Mouse (Mus musculus): ENCODE data around the gene Elovl6. TPM values are rescaled to one million over a fixed set of nuclear protein-coding genes. Genes with fewer than 3 reads are reported as not detected.

Gene Elovl6
- total RNA-seq, 2 experiments from 2014 or later, result 1.4 to 4.5 TPM

- intact Hi-C loops (cut with DNase I; ENCODE audit: low total_unique reads), result loop anchor here (5.0 kb wide), 1 partner anchor 330 kb away; no protein-coding TSS in a partner anchor
- DNase-seq, result no peak
Observed at GRCm38 (mm10) chr3:129631857-129632256, 99.7 kb downstream of the Elovl6 start.

GRCm38 (mm10) chr3:129633518-129633917, 101.4 kb downstream of the Elovl6 start:
- intact Hi-C loops (cut with DNase I; ENCODE audit: low total_unique reads), result loop anchor here (5.0 kb wide), 1 partner anchor 331 kb away; no protein-coding TSS in a partner anchor
- no peak for DNase-seq

- DNase-seq, result peak; percentile 27
Observed at GRCm38 (mm10) chr3:129634260-129634901, 102.2 kb downstream of the Elovl6 start.

GRCm38 (mm10) chr3:129637446-129637845, 105.3 kb downstream of the Elovl6 start:
- DNase-seq, result no peak
- intact Hi-C loops (cut with DNase I; ENCODE audit: low total_unique reads), result no loop called here

More at GRCm38 (mm10) chr3:129634260-129634901, 102.2 kb downstream of the Elovl6 start:
- intact Hi-C loops (cut with DNase I; ENCODE audit: low total_unique reads), result loop anchor here (5.0 kb wide), 1 partner anchor 332 kb away; no protein-coding TSS in a partner anchor

GRCm38 (mm10) chr3:129639701-129640100, 107.5 kb downstream of the Elovl6 start:
- DNase-seq, result no peak
- intact Hi-C loops (cut with DNase I; ENCODE audit: low total_unique reads), result no loop called here

GRCm38 (mm10) chr3:129640211-129641000, 108.3 kb downstream of the Elovl6 start:
- intact Hi-C loops (cut with DNase I; ENCODE audit: low total_unique reads), result no loop called here
- DNase-seq, result no peak

GRCm38 (mm10) chr3:129641621-129642020, 109.5 kb downstream of the Elovl6 start:
- DNase-seq, result no peak
- intact Hi-C loops (cut with DNase I; ENCODE audit: low total_unique reads), result no loop called here

GRCm38 (mm10) chr3:129645409-129645808, 113.3 kb downstream of the Elovl6 start:
- intact Hi-C loops (cut with DNase I; ENCODE audit: low total_unique reads), result no loop called here
- DNase-seq, result no peak

- no peak for DNase-seq
- intact Hi-C loops (cut with DNase I; ENCODE audit: low total_unique reads), result no loop called here
Observed at GRCm38 (mm10) chr3:129646781-129647180, 114.6 kb downstream of the Elovl6 start.

- DNase-seq, result no peak
- intact Hi-C loops (cut with DNase I; ENCODE audit: low total_unique reads), result no loop called here
Observed at GRCm38 (mm10) chr3:129647312-129647711, 115.2 kb downstream of the Elovl6 start.

- DNase-seq, result no peak
- intact Hi-C loops (cut with DNase I; ENCODE audit: low total_unique reads), result no loop called here
Observed at GRCm38 (mm10) chr3:129648598-129648997, 116.4 kb downstream of the Elovl6 start.

- peak; percentile 51 for DNase-seq
- intact Hi-C loops (cut with DNase I; ENCODE audit: low total_unique reads), result no loop called here
Observed at GRCm38 (mm10) chr3:129649586-129650292, 117.6 kb downstream of the Elovl6 start.

- intact Hi-C loops (cut with DNase I; ENCODE audit: low total_unique reads), result no loop called here
- no peak for DNase-seq
Observed at GRCm38 (mm10) chr3:129650293-129650612, 118.1 kb downstream of the Elovl6 start.

GRCm38 (mm10) chr3:129650931-129651330, 118.8 kb downstream of the Elovl6 start:
- no peak for DNase-seq
- intact Hi-C loops (cut with DNase I; ENCODE audit: low total_unique reads), result no loop called here

- intact Hi-C loops (cut with DNase I; ENCODE audit: low total_unique reads), result no loop called here
- DNase-seq, result no peak
Observed at GRCm38 (mm10) chr3:129651765-129652164, 119.6 kb downstream of the Elovl6 start.

- DNase-seq, result no peak
- intact Hi-C loops (cut with DNase I; ENCODE audit: low total_unique reads), result no loop called here
Observed at GRCm38 (mm10) chr3:129652476-129652875, 120.3 kb downstream of the Elovl6 start.

- no peak for DNase-seq
- intact Hi-C loops (cut with DNase I; ENCODE audit: low total_unique reads), result no loop called here
Observed at GRCm38 (mm10) chr3:129656540-129656939, 124.4 kb downstream of the Elovl6 start.

GRCm38 (mm10) chr3:129657222-129657621, 125.1 kb downstream of the Elovl6 start:
- intact Hi-C loops (cut with DNase I; ENCODE audit: low total_unique reads), result no loop called here

GRCm38 (mm10) chr3:129657775-129658174, 125.6 kb downstream of the Elovl6 start:
- intact Hi-C loops (cut with DNase I; ENCODE audit: low total_unique reads), result no loop called here
- DNase-seq, result no peak

More at GRCm38 (mm10) chr3:129657222-129657621, 125.1 kb downstream of the Elovl6 start:
- no peak for DNase-seq

- intact Hi-C loops (cut with DNase I; ENCODE audit: low total_unique reads), result no loop called here
- no peak for DNase-seq
Observed at GRCm38 (mm10) chr3:129658776-129659175, 126.6 kb downstream of the Elovl6 start.

Data from gastrocnemius, postnatal 14 days (tissue).